Mouse (Mus musculus): ENCODE data around the gene Itpr1.
"Not testable (repeated sequence)": the region's sequence is repeated elsewhere in the genome, so short reads cannot be mapped to it uniquely, and the experiment has no call there.

The Itpr1 gene

DNA sequence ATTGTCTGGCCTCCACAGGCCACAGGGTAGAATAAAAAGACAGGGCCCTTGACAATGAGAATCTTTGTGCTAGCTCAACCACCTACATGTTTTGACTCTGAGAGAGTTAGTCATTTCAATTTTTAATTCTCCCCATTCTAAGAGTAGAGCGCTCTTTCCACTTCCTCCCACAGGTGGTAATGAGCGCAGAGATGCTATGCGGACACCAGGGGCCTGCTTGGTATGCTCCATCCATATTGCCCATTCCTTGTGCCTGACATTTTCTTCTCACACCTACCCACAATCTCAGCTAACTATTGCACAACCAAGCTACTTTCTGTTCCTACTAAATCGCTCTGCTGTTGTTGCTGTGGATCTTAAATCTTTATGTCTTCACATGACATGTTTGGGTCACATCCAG is 341.5 kb downstream of the Itpr1 start:
- no peak for DNase-seq

DNA sequence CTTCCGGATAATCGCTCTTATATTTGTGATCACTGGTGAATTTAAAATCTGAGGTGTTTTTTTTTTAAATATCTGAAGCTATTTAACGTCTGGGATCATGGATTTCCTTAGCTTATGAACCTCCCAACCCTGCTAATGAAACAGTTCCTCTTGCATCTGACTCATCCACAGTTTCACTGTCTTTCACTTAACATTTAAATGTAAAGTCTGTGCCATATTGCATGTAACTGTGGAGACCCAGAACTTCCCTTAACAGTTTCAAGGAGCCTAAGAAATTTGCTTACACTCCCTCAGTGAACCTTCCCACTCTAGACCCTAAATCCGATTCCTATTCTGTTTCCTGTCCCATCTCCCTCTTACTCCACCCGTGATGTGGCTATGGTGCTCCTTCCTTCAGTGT is 342.0 kb downstream of the Itpr1 start:
- DNase-seq = no peak

DNA sequence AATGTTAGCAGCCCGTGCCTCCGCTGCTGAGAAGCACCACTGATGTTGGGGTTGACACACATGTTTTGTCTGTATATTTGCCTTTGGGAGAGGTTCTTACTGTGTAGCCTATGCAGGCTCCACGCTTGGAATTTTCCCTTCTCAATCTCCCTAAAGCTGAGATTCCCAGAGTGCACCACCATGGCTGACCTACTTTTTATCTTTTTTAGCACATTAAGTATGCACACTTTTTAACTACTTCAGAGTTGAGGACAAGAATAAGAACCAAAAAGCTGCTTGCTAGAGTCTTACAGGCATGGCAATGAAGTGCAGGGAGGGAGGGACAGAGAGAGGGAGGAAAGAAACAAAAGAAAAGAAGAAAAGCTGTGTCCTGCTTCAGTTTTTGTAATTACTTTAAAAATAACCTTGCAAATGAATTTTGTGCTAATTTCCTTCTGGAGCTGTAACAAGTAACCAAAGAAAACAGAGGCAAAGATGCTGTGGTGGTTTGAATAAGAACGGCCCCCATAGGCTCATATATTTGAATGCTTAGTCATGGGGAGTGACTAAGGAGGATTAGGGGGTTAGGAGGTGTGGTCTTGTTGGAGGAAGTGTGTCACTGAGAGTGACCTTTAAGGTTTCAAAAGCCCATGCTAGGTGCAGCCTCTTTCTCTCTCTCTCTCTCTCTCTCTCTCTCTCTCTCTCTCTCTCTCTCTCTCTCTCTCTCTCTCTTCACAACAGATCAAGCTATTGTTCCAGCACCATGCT is 344.9 kb downstream of the Itpr1 start:
- no peak for DNase-seq

DNA sequence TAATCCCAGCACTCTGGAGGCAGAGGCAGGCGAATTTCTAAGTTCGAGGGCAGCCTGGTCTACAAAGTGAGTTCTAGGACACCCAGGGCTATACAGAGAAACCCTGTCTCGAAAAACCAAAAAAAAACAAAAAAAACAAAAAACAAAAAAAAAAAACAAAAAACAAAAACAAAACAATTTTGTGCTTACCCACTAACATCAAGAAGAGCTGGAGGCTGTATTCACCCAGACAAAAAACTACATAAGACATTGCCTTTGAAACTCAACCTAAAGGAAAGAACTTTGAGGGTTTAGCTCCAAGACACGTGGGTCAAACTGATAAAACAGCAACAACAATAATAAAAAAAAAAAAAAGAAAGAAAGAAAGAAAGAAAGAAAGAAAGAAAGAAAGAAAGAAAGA is 346.3 kb downstream of the Itpr1 start:
- DNase-seq = not testable (repeated sequence)

DNA sequence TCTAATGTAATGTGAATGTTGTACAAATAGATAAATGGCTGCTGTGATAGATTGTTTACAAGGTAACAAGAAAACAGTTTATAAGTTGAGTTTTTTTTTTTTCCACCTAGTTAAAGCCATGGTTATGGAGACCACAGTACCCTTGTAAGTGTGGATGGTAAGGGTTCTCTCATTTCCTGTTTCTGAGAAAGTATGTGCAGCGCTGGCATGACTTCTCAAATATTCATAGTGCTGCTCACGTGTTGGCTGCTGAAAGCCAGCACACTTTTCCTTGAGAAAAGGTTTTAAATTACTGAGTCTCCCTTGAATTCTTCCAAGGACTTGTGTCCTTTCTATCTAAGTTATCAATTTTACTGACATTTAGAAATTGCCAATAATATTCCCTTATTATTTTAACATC is 350.1 kb downstream of the Itpr1 start:
- no peak for DNase-seq

- DNase-seq = not testable (repeated sequence)
Observed at GRCm38 (mm10) chr6:108565447-108565846, 352.6 kb downstream of the Itpr1 start.

- DNase-seq = no peak
Observed at GRCm38 (mm10) chr6:108566549-108566948, 353.7 kb downstream of the Itpr1 start.

- DNase-seq = peak; percentile 12
Observed at GRCm38 (mm10) chr6:108569460-108570187, 356.7 kb downstream of the Itpr1 start.

- DNase-seq = peak; percentile 62
Observed at GRCm38 (mm10) chr6:108570351-108571041, 357.6 kb downstream of the Itpr1 start.

DNA sequence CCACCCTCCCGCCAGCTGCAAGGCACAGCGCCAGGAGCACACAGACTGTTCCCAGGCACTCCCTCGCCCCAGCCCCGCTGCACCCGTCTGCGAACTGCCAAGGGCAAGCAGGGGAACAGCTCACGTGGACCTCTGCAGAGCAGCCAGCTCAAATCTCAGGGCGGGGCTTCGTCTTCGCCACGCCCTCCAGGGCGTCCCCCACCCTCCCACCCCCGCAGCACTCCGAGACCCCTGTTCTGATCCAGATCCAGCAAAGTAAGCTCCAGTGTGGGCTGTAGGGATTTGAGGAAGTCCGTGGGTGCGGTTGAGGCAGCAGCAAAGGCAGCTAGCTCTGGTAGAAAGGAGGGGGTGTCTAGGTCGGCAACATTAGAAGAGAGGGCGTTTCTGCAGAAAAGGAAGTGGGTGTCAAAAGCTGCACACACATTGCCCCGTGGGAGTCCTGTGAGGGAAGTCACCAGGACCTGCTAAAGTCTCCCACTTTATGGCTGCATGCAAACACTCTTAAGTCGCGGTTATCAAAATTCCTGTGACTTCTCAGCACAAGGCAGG is 358.2 kb downstream of the Itpr1 start:
- peak; percentile 92 for DNase-seq

- peak; percentile 8 for DNase-seq
Observed at GRCm38 (mm10) chr6:108572646-108573045, 359.8 kb downstream of the Itpr1 start.

DNA sequence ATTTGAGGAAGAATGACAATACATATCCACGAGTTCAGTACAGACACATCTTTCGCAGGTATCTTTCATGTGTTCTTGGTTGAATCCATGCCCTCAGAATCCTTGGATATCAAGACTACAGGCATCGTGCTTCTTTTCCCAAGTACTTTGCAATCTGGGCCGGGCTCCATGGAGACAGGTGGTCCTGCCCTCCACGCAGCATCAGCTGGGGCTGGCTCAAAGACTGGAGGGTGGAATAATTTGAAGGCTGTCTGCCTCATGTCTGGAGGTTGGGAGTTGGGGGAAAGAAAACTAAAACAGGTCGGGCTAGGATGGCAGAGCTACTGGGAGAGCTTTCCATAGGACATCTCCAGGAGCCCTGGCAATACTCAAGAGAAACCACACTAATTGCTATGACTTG is 364.2 kb downstream of the Itpr1 start:
- no peak for DNase-seq

DNA sequence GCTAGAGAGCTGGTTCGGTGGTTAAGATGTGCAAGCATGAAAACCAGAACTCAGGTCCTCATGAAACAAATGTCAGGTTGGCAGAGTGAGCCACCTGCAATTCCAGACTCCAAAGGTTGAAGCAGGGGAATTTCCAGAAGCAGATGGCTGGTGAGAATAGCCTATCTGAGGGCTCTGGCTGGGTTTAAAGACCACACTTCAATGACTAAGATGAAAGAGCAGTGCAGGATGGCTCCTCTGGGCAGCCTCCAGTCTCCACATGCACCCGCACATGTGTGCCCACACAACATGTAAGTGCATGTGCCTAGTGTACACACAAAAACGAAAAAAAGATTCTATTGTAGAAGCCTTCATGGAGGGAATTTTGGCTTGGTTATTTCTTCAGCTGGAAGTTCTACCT is 375.5 kb downstream of the Itpr1 start:
- no peak for DNase-seq

DNA sequence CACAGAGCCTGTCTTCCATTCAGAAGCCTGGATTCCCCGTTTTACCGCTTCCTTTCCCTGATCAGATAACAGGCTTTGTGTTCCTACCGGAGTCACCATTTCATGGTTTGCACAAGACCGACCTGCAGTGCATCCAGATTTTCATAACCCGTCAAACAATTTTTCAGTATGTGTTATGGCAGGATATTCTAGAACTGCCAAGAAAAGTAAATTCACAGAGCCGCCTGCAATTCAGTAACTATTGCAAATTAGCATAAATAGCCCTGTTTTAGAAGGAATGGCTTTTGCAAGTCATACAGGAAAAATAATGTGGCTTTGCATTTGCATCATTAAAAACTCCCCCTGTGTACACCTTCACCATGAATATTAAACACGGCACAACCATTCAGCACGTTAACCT is 379.3 kb downstream of the Itpr1 start:
- DNase-seq = no peak

DNA sequence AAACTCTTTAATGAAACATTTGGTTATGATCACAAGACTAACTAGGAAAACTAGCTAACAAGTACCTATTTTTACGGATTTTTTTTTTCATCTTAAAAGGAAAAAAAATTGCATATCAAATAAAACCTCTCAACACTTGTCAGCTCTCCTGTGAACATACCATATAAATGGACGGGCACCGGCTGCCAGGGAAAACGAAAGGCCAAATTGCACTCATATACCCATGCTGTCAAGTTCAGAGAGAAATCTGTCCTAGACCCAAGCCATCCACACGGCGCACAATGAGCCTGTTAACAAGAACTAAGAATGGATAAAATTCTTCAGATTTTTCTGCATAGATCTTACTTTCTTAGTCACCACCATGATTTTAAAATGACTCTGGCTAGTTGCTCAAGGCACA is 379.7 kb downstream of the Itpr1 start:
- no peak for DNase-seq

DNA sequence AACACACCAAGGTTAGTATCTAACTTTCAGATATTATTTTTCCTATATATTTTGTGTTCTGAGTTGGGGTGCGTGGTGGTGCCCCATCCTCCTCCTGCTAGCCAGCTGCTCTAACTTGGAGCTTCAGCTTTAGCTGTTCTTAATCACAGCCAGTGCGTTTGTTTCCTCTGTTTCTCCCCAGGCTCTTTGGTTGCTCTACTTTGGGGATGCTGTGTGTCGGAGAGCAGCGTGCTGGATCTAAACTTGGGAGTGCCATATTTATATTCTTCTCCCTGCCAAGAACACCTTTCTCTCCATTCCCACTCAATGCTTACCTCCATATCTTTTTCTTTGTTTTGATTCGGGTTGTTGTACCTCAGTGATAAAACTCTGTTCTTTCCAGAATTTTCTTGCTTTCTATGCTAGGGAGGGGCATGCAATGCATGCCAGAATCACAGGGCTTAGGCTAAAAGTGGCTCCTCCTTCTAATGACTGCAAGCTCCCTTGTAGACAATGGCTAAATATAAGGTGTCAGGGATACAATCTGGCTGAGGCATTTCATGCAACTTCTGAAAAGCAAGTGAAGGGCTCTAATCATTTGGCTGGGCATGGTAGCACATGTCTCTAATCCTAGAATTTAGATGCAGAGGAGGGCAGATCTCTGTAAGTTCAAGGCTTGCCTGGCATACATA is 381.4 kb downstream of the Itpr1 start:
- DNase-seq = no peak

DNA sequence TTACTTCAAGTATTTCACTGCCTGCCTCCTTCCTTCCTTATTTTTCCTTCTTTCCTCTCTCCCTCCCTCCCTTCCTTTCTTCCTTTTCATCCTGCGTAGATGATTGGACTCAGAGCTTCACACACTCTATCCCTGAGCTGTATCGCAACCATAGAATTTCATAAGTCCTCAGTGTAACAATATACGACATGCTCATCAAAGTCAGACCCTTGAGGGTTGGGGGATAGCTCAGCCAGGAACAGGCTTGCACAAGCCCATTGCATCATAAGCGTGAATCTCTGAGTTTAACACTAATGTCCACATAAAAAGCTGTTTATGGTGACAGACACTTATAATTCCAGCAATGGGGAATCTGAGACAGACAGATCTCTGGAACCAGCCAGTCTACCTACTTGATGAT is 385.8 kb downstream of the Itpr1 start:
- no peak for DNase-seq

DNA sequence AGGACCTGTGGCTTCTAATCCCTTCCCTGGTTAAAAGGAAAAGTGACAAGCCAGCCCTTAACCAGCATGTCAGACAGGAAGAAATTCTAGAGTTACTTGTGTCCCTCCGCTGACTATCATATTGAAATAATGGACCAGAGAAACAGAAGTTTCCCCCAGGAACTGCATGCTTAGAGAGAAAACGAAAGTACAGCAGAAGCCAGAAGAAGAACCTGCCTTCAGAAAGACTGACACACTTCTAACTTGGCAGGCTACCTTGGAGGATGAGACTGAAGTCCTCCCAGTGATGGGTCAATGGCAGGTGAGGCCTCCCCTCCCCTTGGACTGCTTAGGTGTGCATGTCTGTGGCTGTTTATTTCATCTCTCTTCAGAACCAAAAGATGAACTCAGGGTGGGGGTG is 386.4 kb downstream of the Itpr1 start:
- DNase-seq = no peak
